Mouse (Mus musculus) erythroblast, embryonic 14.5 days (primary cell): Measurements from ENCODE around the gene Cers2.

Source experiments
- GATA1 ChIP-seq: IDR thresholded peaks from 2 replicates; pipeline ENCODE4 v1.6.1; 2012; ENCODE audit warnings: low read length, inconsistent platforms, mixed read lengths
- TAL1 ChIP-seq: IDR thresholded peaks from 3 replicates; pipeline ENCODE4 v1.6.1; 2012; ENCODE audit warnings: low read length, inconsistent platforms, mixed read lengths

- TF ChIP-seq GATA1 = no peak
- no peak for TF ChIP-seq TAL1
Measured at GRCm38 (mm10) chr3:95270766-95271364, 43.7 kb upstream of the Cers2 start.
